In genomic region chr12:111766313-111767236, GRCm38 (mm10) we compare ENCODE assay signal across 1 mouse cellular context.
TF ChIP-seq lines count a peak whose summit lies in the region.

No protein-coding gene starts in this region.

TF ChIP-seq in ES-E14, 5 proteins besides CTCF, POLR2A, EP300 and RAD21:
- no peak for TF ChIP-seq HCFC1 (IDR thresholded peaks at IDR 0.05; ENCODE audit: borderline replicate concordance, insufficient read depth, low read length)
- TF ChIP-seq ZNF384 (IDR thresholded peaks at IDR 0.05; ENCODE audit: low read depth, low read length) = no peak
- no peak for TF ChIP-seq CHD2 (IDR thresholded peaks at IDR 0.05; ENCODE audit: low read depth, low read length)
- TF ChIP-seq ZC3H11A (IDR thresholded peaks at IDR 0.05; ENCODE audit: borderline replicate concordance, low read depth, low read length) = no peak
- no peak for TF ChIP-seq MAFK (IDR thresholded peaks at IDR 0.05; ENCODE audit: insufficient read depth, low read depth, low read length)
TF ChIP-seq in ES-E14: peak in this region for 0.
